Mouse (Mus musculus): ENCODE measurements around the gene Clip4.

DNA sequence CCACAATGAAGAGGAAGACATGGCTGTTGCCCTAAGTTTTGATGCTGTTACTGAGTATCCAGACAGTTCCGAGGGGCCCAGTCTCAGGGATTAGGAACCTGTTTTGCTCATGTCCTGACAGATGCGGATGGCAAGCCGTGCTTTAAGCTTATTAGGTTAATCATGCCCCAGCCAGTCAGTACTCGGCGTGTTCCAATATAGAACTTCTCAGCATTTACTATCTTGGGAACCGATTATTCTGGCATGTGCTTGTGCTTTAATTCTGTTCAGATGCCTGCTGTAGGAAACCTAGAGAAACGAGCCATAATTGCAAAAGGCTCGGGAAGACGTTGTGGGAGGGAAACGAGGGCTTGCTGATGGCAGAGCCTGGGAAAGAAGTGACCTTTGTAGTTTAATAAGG, 15.4 kb upstream of the Clip4 start, which contains the start of gene Pcare:
- TF ChIP-seq CTCF (IDR thresholded peaks at IDR 0.05; ENCODE audit: control insufficient read depth, insufficient read depth, insufficient replicate concordance, low read depth, low read length) (no peak), POLR2A (IDR thresholded peaks at IDR 0.05; ENCODE audit: control insufficient read depth, low read depth, low read length) (no peak)
